In genomic region chr14:16901534-16902147, GRCm38 (mm10) we compare ENCODE assay signal across 25 mouse cellular contexts.
DNase-seq lines count a peak whose midpoint lies in the region; ATAC-seq lines count a peak whose summit lies in the region.
"Had no signal": no experiment of that assay in that cellular context is flagged by ENCODE, and none has a peak within 500 bp of the region (broad histone marks: within the 10 kb centered on the region; RNA-seq: fewer than 3 reads in every experiment).

No protein-coding gene starts in this region.

- H3K4me1 ChIP-seq in kidney, embryonic 15.5 days = peaks cover 17% of the 10 kb centered on the region
- peaks cover 21% of the 10 kb centered on the region for H3K4me1 ChIP-seq in neural tube, embryonic 12.5 days
- H3K4me1 ChIP-seq: liver, embryonic 12.5 days; midbrain, embryonic 13.5 days had no signal

- H3K27me3 ChIP-seq in kidney, embryonic 15.5 days = no peaks in the 10 kb centered on the region
- H3K27me3 ChIP-seq in neural tube, embryonic 12.5 days (replicated peaks) = no peaks in the 10 kb centered on the region
- H3K27me3 ChIP-seq: CH12.LX; limb, embryonic 13.5 days; liver, embryonic 12.5 days; midbrain, embryonic 13.5 days; stomach, embryonic 15.5 days had no signal

- peak; percentile 47 for ATAC-seq in kidney, embryonic 15.5 days (replicated peaks; ENCODE audit: low FRiP score)
- peak; percentile 91 for ATAC-seq in neural tube, embryonic 12.5 days (ENCODE audit: low FRiP score, low read depth)
- ATAC-seq: liver, embryonic 12.5 days; midbrain, embryonic 13.5 days; Patski had no signal

- H3K4me2 ChIP-seq in kidney, embryonic 15.5 days = no peak overlapping the region
- H3K4me2 ChIP-seq in neural tube, embryonic 12.5 days (replicated peaks) = 0 out of 2 replicates have a peak overlapping the region, but pooled peaks have one; percentile 9
- H3K4me2 ChIP-seq: limb, embryonic 13.5 days; liver, embryonic 12.5 days; midbrain, embryonic 13.5 days; stomach, embryonic 15.5 days had no signal

- H3K9ac ChIP-seq in kidney, embryonic 15.5 days = no peak overlapping the region
- no peak overlapping the region for H3K9ac ChIP-seq in neural tube, embryonic 12.5 days
- H3K9ac ChIP-seq: limb, embryonic 13.5 days; liver, embryonic 12.5 days; midbrain, embryonic 13.5 days; stomach, embryonic 15.5 days had no signal

- H3K4me3 ChIP-seq in kidney, embryonic 15.5 days (replicated peaks) = no peak overlapping the region
- no peak overlapping the region for H3K4me3 ChIP-seq in neural tube, embryonic 12.5 days
- H3K4me3 ChIP-seq: limb, embryonic 13.5 days; liver, embryonic 12.5 days; midbrain, embryonic 13.5 days; stomach, embryonic 15.5 days had no signal

- H3K27ac ChIP-seq in kidney, embryonic 15.5 days = no peak overlapping the region
- no peak overlapping the region for H3K27ac ChIP-seq in neural tube, embryonic 12.5 days
- H3K27ac ChIP-seq: limb, embryonic 13.5 days; liver, embryonic 12.5 days; midbrain, embryonic 13.5 days; stomach, embryonic 15.5 days had no signal

- WGBS in kidney, embryonic 15.5 days = 38% methylated on average over 9 of the region's 9 CpGs
- WGBS in neural tube, embryonic 12.5 days = 9% methylated on average over 9 of the region's 9 CpGs

- DNase-seq in kidney, adult 11 months = no peak
- DNase-seq in embryo, embryonic 10 days (ENCODE audit: low spot score) = peak; percentile 66
- peak; percentile 59 for DNase-seq in embryo, embryonic 11 days
- no peak for DNase-seq in cerebellum, adult 9-10 months
- no peak for DNase-seq in c-Kit-positive CD71-positive TER-119-positive erythroid progenitor cells, embryonic 14.5 days (ENCODE audit: low spot score)
- DNase-seq: B cell, adult 2 months; cerebellum, adult 11-12 months; cerebellum, postnatal 25 days; kidney, adult 18-20 months; layer of hippocampus, adult 9-11 months; lung, adult 18-20 months; lung, postnatal 14 days; right cerebral cortex, adult 18-20 months; right cerebral cortex, postnatal 4 days; thymus, adult 18-20 months; thymus, postnatal 36 days had no signal

- H3K9me3 ChIP-seq in kidney, embryonic 15.5 days (replicated peaks) = no peaks in the 10 kb centered on the region
- H3K9me3 ChIP-seq in neural tube, embryonic 12.5 days = no peaks in the 10 kb centered on the region
- H3K9me3 ChIP-seq: G1E; limb, embryonic 13.5 days; liver, embryonic 12.5 days; midbrain, embryonic 13.5 days; stomach, embryonic 15.5 days had no signal

- H3K36me3 ChIP-seq in kidney, embryonic 15.5 days = no peaks in the 10 kb centered on the region
- no peaks in the 10 kb centered on the region for H3K36me3 ChIP-seq in neural tube, embryonic 12.5 days
- H3K36me3 ChIP-seq: G1E; limb, embryonic 13.5 days; liver, embryonic 12.5 days; midbrain, embryonic 13.5 days; stomach, embryonic 15.5 days had no signal

Comparison
In these comparisons a context has a peak if more than half of its experiments do, and no peak if none do; other contexts are left out.
1. DNase-seq: peak in embryo, embryonic 10 days (single experiment) and embryo, embryonic 11 days (single experiment); none in kidney, adult 11 months (single experiment), cerebellum, adult 9-10 months (single experiment) and c-Kit-positive CD71-positive TER-119-positive erythroid progenitor cells, embryonic 14.5 days (single experiment).